Mouse (Mus musculus) bone marrow macrophage, adult 2 months (primary cell): ENCODE data around the gene Greb1. TPM values are rescaled to one million over a fixed set of nuclear protein-coding genes. Genes with fewer than 3 reads are reported as not detected.

Source experiments
- H3K27ac ChIP-seq: 2 replicates; pipeline ENCODE4 v1.5.1; 2012; ENCODE audit warnings: low read depth, low read length; ENCODE audit not compliant: insufficient read depth
- H3K4me1 ChIP-seq: 2 replicates; pipeline ENCODE4 v1.6.1; 2012; ENCODE audit warnings: low read length; ENCODE audit not compliant: control insufficient read depth, insufficient read depth
- H3K4me3 ChIP-seq: 2 replicates; pipeline ENCODE4 v1.5.1; 2012; ENCODE audit warnings: mild to moderate bottlenecking, low read length, moderate library complexity; ENCODE audit not compliant: insufficient read depth
- CTCF ChIP-seq: IDR thresholded peaks from 2 replicates; pipeline ENCODE4 v1.5.1; 2012; ENCODE audit warnings: low read depth, mild to moderate bottlenecking, low read length, moderate library complexity
- POLR2A ChIP-seq: IDR thresholded peaks from 2 replicates; pipeline ENCODE4 v1.6.1; 2012; ENCODE audit warnings: mild to moderate bottlenecking, low read depth, low read length, borderline replicate concordance
- polyA plus RNA-seq: library from polyadenylated mRNA; stranded (reverse); fragments of >200 nt; gene quantifications from 2 replicates; pipeline ENCODE4 v1.2.4, GENCODE M21; 2012; ENCODE audit not compliant: missing spikeins, insufficient read depth, insufficient read length

Greb1 gene
- polyA plus RNA-seq, 1 experiment: not detected

DNA sequence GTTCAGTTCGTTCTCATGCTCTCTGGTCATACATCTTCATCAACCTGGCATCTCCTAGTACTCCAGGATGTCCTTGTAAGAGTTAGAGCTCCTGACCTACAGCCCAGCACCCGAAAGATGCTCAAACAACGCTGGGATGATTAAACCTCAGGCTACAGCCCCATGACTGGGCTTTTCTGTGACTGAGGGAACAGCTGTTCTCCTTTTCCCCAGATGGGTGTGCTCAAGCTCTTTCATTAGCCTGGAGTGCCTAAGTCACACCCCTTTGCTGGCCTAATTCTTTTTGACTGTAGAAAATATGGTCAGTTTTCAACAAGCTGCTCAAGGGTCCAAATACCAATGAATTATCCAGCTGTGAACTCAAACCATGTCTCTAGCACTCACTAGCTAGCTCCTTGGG is 7.4 kb upstream of the Greb1 start:
- TF ChIP-seq POLR2A: no peak
- TF ChIP-seq CTCF: peak; percentile 45; the same call in 1 of the 2 replicates
- no peak overlapping the region for H3K27ac ChIP-seq
- H3K4me3 ChIP-seq: no peak overlapping the region
- peaks cover 4% of the 10 kb centered on the region; the same call in 1 of the 2 replicates for H3K4me1 ChIP-seq

DNA sequence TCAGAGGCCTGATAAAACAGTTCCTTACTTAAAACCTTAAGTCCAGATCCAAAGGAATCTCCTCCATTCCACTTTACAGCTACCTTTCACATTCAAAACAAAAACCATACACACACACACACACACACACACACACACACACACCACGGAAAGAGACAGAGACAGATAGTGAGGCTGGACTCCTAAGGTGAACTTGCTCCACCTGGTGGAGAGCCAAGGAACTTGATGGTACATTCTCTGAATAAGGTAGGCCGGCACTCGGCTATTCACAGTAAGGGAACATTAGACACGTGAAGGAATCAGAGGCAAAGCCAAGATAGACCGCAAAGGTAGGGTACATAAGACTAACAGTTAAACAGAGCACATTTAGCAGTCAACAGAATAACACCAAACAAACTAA is 4.8 kb upstream of the Greb1 start:
- no peak overlapping the region for H3K27ac ChIP-seq
- H3K4me1 ChIP-seq: no peaks in the 10 kb centered on the region
- H3K4me3 ChIP-seq: no peak overlapping the region
- TF ChIP-seq POLR2A (no peak), CTCF (no peak)

DNA sequence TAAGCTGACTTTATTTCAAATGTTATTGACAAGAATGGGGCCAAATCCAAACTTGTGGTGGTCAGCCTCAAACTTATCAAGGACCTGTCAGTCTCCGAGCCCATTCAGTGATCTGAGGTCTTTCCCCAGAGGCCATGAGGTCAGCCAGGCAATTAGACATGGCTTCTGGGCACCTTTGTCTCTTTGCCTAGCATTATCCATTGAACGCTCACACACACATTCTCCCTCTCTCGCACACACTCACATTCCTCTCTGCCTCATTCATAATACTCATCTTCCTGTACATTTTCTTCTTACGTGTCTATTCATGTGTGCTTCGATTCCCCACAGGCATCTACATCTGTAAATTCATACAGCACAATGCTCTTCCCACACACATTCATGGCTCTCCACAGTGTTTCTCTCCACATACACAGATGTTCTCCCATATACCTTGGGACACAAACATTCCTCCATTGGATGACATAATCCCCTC is 3.3 kb upstream of the Greb1 start:
- Histone ChIP-seq H3K4me1 (no peaks in the 10 kb centered on the region), H3K4me3 (no peak overlapping the region), H3K27ac (no peak overlapping the region)
- TF ChIP-seq POLR2A (no peak), CTCF (no peak)

DNA sequence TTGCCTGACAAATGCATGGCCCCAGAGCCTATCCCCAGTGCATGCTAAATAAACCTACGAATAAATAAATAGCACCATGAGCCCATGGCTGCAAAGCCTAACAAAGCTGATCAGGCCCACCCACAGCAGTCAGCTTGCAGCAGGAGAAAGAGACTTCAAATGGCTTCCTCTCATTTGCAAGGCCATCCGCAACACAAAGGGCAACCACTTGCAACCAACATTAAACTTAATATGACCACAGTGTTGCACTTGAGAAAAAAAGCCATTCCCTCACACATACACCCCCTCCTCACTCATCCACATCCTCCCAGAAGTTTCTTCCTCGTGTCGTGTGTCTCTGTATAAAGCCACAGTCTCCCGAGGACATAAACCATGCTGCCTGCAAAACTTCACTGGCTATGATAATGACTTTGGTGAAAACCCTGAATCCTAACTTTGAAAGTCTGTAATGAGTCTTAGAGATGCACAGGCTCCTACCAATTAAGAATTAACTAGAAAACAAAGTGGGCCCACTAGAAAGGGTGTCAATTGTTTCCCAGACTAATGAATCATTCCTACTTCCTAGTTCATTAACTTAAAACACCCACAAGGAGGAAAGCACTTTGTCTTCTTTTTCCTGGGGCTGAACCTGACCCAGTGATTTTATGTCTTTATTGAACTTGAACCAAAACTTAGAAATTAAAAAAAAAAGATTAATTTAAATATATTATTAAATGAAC is 2.7 kb upstream of the Greb1 start:
- TF ChIP-seq POLR2A: no peak
- no peak for TF ChIP-seq CTCF
- Histone ChIP-seq H3K4me3 (no peak overlapping the region), H3K27ac (no peak overlapping the region), H3K4me1 (no peaks in the 10 kb centered on the region)

DNA sequence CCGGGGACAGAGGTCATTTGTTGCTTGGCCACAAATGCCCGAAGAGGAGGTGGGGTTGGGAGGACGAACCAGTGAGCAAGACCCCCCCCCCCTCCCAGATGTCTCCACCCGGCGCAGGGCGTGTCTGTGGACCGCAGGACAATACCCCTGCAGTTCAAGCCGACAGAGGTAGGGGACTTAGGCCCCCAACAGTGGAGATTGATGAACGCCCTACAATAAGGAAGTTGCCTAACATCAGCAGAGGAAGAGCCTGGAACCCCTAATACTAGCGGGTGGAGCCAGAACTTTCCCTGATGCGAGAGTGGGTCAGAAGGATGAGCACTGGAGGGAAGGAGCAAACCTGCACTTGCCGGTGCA is 251 bp upstream of the Greb1 start:
- Histone ChIP-seq H3K4me1 (no peaks in the 10 kb centered on the region), H3K27ac (no peak overlapping the region), H3K4me3 (peak overlapping the region; percentile 3; the same call in 1 of the 2 replicates)
- TF ChIP-seq CTCF (no peak), POLR2A (no peak)

DNA sequence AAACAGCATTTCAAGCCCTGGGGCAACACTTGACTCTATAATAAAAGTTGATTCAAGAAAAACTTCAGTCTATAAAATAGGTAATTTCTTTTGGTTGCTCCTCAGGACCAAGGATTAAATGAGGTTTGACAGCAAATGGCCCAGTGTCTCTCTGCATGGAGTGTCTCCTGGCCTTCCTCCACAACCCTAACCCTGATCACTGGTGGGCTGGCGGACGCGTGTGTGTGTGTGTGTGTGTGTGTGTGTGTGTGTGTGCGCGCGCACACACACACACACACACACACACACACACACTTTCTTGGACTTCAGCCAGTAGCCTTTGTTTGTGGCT is 793 bp downstream of the Greb1 start:
- H3K4me3 ChIP-seq: no peak overlapping the region

DNA sequence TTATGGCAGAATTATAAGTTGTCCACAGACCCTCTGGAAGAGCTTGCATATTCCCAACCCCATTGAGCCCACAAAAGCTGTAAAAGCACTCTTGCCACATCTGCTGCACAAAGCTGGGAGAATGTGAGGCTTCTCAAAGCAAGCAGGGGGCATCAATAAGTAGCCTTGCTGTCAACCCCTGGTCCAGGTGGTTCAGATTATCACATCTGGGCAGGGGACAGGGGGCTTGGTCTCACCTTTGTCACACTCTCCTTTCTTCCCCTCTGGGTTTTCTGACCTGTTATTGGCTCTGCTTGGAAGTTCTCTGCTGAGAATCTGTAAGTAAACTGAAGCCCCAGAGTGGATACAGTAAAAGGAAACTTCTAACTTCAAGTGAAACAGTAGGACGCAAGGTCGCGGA is 1.8 kb downstream of the Greb1 start:
- H3K27ac ChIP-seq: no peak overlapping the region
- no peaks in the 10 kb centered on the region for H3K4me1 ChIP-seq
- TF ChIP-seq CTCF: no peak
- no peak for TF ChIP-seq POLR2A
- no peak overlapping the region for H3K4me3 ChIP-seq

More for the DNA sequence above, 793 bp downstream of the Greb1 start:
- TF ChIP-seq POLR2A (no peak), CTCF (no peak)
- Histone ChIP-seq H3K4me1 (no peaks in the 10 kb centered on the region), H3K27ac (no peak overlapping the region)

DNA sequence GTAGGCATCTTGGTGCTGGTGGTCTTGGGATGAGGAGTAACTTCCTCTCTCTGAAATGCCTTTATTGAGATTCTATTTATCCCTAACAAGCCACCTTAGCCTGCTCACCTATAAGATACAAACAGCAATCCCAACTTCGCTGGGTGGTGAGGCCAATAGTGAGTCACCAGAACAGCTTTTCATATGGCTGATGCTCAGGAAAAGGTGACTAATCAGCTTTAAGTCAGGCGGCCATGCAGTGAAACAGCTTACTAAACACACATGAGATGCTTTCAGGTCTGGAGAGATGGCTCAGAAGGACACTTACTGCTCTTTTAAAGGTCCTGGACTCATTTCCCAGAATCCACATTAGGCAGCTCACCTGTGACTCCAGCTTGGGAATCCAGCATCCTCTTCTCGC is 4.9 kb downstream of the Greb1 start:
- no peak overlapping the region for H3K4me3 ChIP-seq
- TF ChIP-seq POLR2A (no peak), CTCF (no peak)
- no peaks in the 10 kb centered on the region for H3K4me1 ChIP-seq
- H3K27ac ChIP-seq: no peak overlapping the region

DNA sequence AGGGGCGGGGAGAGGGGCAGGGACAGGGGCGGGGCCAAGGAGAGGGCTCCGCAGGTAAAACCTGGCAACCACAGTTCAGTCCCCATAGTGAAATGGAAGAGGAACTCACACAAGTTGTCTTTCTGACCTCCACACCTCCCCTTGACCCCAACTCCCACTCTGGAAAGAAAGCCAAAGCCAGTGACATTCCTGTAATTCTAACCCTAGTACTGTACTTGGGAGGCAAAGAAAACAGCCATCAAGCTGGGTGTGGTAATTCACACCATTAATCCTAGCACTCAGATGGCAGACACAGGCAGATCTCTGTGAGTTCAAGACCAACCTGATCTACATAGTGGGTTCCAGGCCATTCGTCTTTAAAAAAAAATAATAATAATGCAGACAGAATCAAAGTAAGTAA is 7.3 kb downstream of the Greb1 start:
- Histone ChIP-seq H3K4me3 (no peak overlapping the region), H3K27ac (no peak overlapping the region)
- TF ChIP-seq CTCF: no peak
- TF ChIP-seq POLR2A: no peak

DNA sequence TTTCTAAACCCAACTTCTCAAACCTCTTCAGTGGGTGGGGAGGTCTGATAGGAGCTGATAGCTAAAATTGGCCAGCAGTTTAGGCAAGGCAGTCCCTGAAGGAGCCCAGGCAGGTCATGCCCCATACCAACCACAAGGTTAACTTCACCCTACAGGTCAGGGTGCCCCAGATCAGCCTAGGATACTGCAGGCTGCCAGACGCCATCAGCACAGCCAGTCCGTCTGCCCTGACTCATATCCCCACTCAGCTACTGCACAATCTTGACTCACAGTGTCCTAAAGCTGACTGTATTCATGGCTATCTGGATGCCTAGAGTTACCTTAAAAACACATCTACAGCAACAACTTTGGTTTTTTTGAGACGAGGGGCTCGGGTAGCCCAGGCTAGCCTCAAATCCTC is 10.2 kb downstream of the Greb1 start:
- Histone ChIP-seq H3K4me1 (no peaks in the 10 kb centered on the region), H3K4me3 (no peak overlapping the region), H3K27ac (no peak overlapping the region)
- TF ChIP-seq POLR2A (no peak), CTCF (no peak)

More for the DNA sequence above, 7.3 kb downstream of the Greb1 start:
- H3K4me1 ChIP-seq: no peaks in the 10 kb centered on the region

DNA sequence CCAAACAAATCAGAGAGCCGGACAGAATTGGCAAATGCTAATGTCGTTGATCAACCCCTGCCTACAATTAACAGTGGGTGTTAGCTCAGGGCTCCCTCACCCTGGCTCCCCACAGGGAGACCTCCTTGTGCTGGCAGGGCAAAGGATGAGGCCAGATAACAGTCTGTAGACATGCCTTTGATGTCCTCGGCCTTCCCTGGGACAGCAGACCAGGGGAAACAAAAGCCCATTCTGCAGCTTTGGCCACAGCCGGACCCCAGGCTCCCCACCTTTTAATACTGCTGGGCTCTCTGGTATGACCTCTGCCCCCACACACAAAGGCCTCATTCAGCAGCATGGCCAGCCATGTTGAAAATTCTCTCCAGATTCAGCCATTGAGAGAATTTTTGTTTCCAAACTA is 10.9 kb downstream of the Greb1 start:
- TF ChIP-seq CTCF (no peak), POLR2A (no peak)
- H3K4me3 ChIP-seq: no peak overlapping the region
- H3K27ac ChIP-seq: no peak overlapping the region
- H3K4me1 ChIP-seq: no peaks in the 10 kb centered on the region
